Mouse (Mus musculus) intestine, embryonic 14.5 days (tissue): ENCODE results near the gene Klk15. TPM values are rescaled to one million over a fixed set of nuclear protein-coding genes. Genes with fewer than 3 reads are reported as not detected.
A peak's percentile ranks its signal among the peaks of the same experiment; 100 is the strongest.

Experiments used
- ATAC-seq: fragments of 200-750 bp; cut with Nextera tagmentation; replicated peaks from 2 replicates; pipeline ENCODE4 v1.8.0; 2017; ENCODE audit warnings: low read depth, moderate number of reproducible peaks, moderate TSS enrichment, moderate library complexity; ENCODE audit not compliant: low FRiP score, low TSS enrichment
- DNase-seq: peaks from one replicate; pipeline ENCODE4 v3.0.0-alpha.2; 2018; ENCODE audit warnings: low spot score
- H3K27ac ChIP-seq: fragments of 300-500 bp; sonication (generic); 2 replicates; pipeline ENCODE4 v1.5.1; 2014; ENCODE audit warnings: low read depth, mild to moderate bottlenecking, control low read depth
- H3K27me3 ChIP-seq: fragments of 300-500 bp; sonication (generic); replicated peaks from 2 replicates; pipeline ENCODE4 v1.6.1; 2014; ENCODE audit warnings: low read length, control low read depth; ENCODE audit not compliant: control insufficient read depth, insufficient read depth
- H3K36me3 ChIP-seq: fragments of 300-500 bp; sonication (generic); 2 replicates; pipeline ENCODE4 v1.6.1; 2014; ENCODE audit warnings: low read length, control low read depth; ENCODE audit not compliant: control insufficient read depth, insufficient read depth
- H3K4me1 ChIP-seq: fragments of 300-500 bp; sonication (generic); replicated peaks from 2 replicates; pipeline ENCODE4 v1.6.1; 2014; ENCODE audit warnings: low read length, control low read depth, mixed read lengths; ENCODE audit not compliant: control insufficient read depth, insufficient read depth
- H3K4me2 ChIP-seq: fragments of 300-500 bp; sonication (generic); 2 replicates; pipeline ENCODE4 v1.6.1; 2014; ENCODE audit warnings: low read length
- H3K4me3 ChIP-seq: fragments of 300-500 bp; sonication (generic); 2 replicates; pipeline ENCODE4 v1.5.1; 2014; ENCODE audit warnings: low read depth, low read length, control low read depth, mixed read lengths
- H3K9ac ChIP-seq: fragments of 300-500 bp; sonication (generic); 2 replicates; pipeline ENCODE4 v1.6.1; 2014; ENCODE audit warnings: mild to moderate bottlenecking, low read length
- H3K9me3 ChIP-seq: fragments of 300-500 bp; sonication (generic); 2 replicates; pipeline ENCODE4 v1.6.1; 2016; ENCODE audit warnings: low read length, control low read depth; ENCODE audit not compliant: control insufficient read depth
- WGBS: fragments of 180-500 bp; shearing (Covaris S2); extraction: QIAGEN DNeasy Blood & Tissue Kit; methylation state at CpG from one replicate; pipeline ENCODE4 v1.1.7; 2014; 5-methylcytosine and 5-hydroxymethylcytosine counted together
- polyA plus RNA-seq: library from polyadenylated mRNA; unstranded; fragments of >200 nt; fragmentation: Nextera tagmentation; extraction: Ambion mirVana; gene quantifications from 2 replicates; pipeline ENCODE4 v1.2.1, GENCODE M21; 2014

Gene Klk15
- polyA plus RNA-seq, result not detected in 2 replicates

- no peaks in the 10 kb centered on the region for H3K4me1 ChIP-seq
- no peak within 1 kb of the TSS for H3K4me2 ChIP-seq
- H3K9me3 ChIP-seq, result no peaks in the 10 kb centered on the region
- H3K4me3 ChIP-seq, result no peak within 1 kb of the TSS
- no peaks in the 10 kb centered on the region for H3K27me3 ChIP-seq
- DNase-seq (no peak), ATAC-seq (no peak)
- H3K9ac ChIP-seq, result no peak within 1 kb of the TSS
- H3K36me3 ChIP-seq, result no peaks in the 10 kb centered on the region
- no peak within 1 kb of the TSS for H3K27ac ChIP-seq
- 91% methylated on average over 3 of the region's 3 CpGs for WGBS
Observed at GRCm38 (mm10) chr7:43933440-43933839, at the start of gene Klk15. TSS of gene Klk15 (plus strand) at chr7:43933740.

- no peaks in the 10 kb centered on the region for H3K9me3 ChIP-seq
- H3K9ac ChIP-seq, result no peak overlapping the region
- no peaks in the 10 kb centered on the region for H3K27me3 ChIP-seq
- no peak overlapping the region for H3K27ac ChIP-seq
- H3K4me1 ChIP-seq, result no peaks in the 10 kb centered on the region
- WGBS, result 50% methylated on average over 5 of the region's 5 CpGs
- no peak overlapping the region for H3K4me2 ChIP-seq
- no peaks in the 10 kb centered on the region for H3K36me3 ChIP-seq
- H3K4me3 ChIP-seq, result no peak overlapping the region
- no peak for DNase-seq
- no peak for ATAC-seq
Observed at GRCm38 (mm10) chr7:43891365-43891764, 42.2 kb upstream of the Klk15 start.

GRCm38 (mm10) chr7:43891788-43892187, 41.8 kb upstream of the Klk15 start:
- H3K9me3 ChIP-seq, result no peaks in the 10 kb centered on the region
- H3K4me2 ChIP-seq, result no peak overlapping the region
- no peak overlapping the region for H3K9ac ChIP-seq
- no peaks in the 10 kb centered on the region for H3K36me3 ChIP-seq
- H3K27me3 ChIP-seq, result no peaks in the 10 kb centered on the region
- no peak for ATAC-seq
- WGBS, result 33% methylated on average over 3 of the region's 3 CpGs
- DNase-seq, result no peak
- H3K27ac ChIP-seq, result no peak overlapping the region
- H3K4me3 ChIP-seq, result no peak overlapping the region
- H3K4me1 ChIP-seq, result no peaks in the 10 kb centered on the region

- 18% methylated on average over 1 of the region's 1 CpGs for WGBS
- Histone ChIP-seq H3K9ac (no peak overlapping the region), H3K4me1 (no peaks in the 10 kb centered on the region), H3K27me3 (no peaks in the 10 kb centered on the region), H3K27ac (no peak overlapping the region), H3K9me3 (no peaks in the 10 kb centered on the region), H3K4me3 (no peak overlapping the region), H3K36me3 (no peaks in the 10 kb centered on the region), H3K4me2 (no peak overlapping the region)
- ATAC-seq (peak; percentile 89), DNase-seq (peak; percentile 97)
Observed at GRCm38 (mm10) chr7:43894836-43895235, 38.7 kb upstream of the Klk15 start.

- no peaks in the 10 kb centered on the region for H3K4me1 ChIP-seq
- no peak overlapping the region for H3K4me2 ChIP-seq
- H3K4me3 ChIP-seq, result no peak overlapping the region
- H3K9me3 ChIP-seq, result no peaks in the 10 kb centered on the region
- H3K27me3 ChIP-seq, result no peaks in the 10 kb centered on the region
- ATAC-seq (peak; percentile 78), DNase-seq (no peak)
- no peak overlapping the region for H3K9ac ChIP-seq
- H3K36me3 ChIP-seq, result no peaks in the 10 kb centered on the region
- WGBS, result 50% methylated on average over 9 of the region's 9 CpGs
- no peak overlapping the region for H3K27ac ChIP-seq
Observed at GRCm38 (mm10) chr7:43914821-43915220, 18.7 kb upstream of the Klk15 start.

- ATAC-seq (no peak), DNase-seq (no peak)
- Histone ChIP-seq H3K9ac (no peak overlapping the region), H3K9me3 (no peaks in the 10 kb centered on the region), H3K36me3 (no peaks in the 10 kb centered on the region), H3K27me3 (no peaks in the 10 kb centered on the region), H3K4me2 (no peak overlapping the region), H3K4me1 (no peaks in the 10 kb centered on the region), H3K27ac (no peak overlapping the region), H3K4me3 (no peak overlapping the region)
- 80% methylated on average over 13 of the region's 13 CpGs for WGBS
Observed at GRCm38 (mm10) chr7:43918426-43918825, 15.1 kb upstream of the Klk15 start.

GRCm38 (mm10) chr7:43918871-43919270, 14.7 kb upstream of the Klk15 start:
- Histone ChIP-seq H3K27ac (no peak overlapping the region), H3K4me2 (no peak overlapping the region), H3K4me1 (no peaks in the 10 kb centered on the region), H3K9ac (no peak overlapping the region), H3K9me3 (no peaks in the 10 kb centered on the region), H3K27me3 (no peaks in the 10 kb centered on the region), H3K4me3 (no peak overlapping the region), H3K36me3 (no peaks in the 10 kb centered on the region)
- ATAC-seq (no peak), DNase-seq (no peak)
- WGBS, result 73% methylated on average over 8 of the region's 8 CpGs

GRCm38 (mm10) chr7:43919559-43920451, 13.7 kb upstream of the Klk15 start:
- no peak overlapping the region for H3K27ac ChIP-seq
- peak; percentile 75 for DNase-seq
- no peaks in the 10 kb centered on the region for H3K4me1 ChIP-seq
- H3K36me3 ChIP-seq, result no peaks in the 10 kb centered on the region
- no peak overlapping the region for H3K4me3 ChIP-seq
- no peaks in the 10 kb centered on the region for H3K27me3 ChIP-seq
- no peak overlapping the region for H3K9ac ChIP-seq
- H3K4me2 ChIP-seq, result no peak overlapping the region
- H3K9me3 ChIP-seq, result no peaks in the 10 kb centered on the region
- peak; percentile 91 for ATAC-seq
- WGBS, result 26% methylated on average over 14 of the region's 14 CpGs

GRCm38 (mm10) chr7:43920582-43920981, 13.0 kb upstream of the Klk15 start:
- no peak overlapping the region for H3K4me3 ChIP-seq
- ATAC-seq, result no peak
- no peak overlapping the region for H3K4me2 ChIP-seq
- DNase-seq, result no peak
- H3K4me1 ChIP-seq, result no peaks in the 10 kb centered on the region
- no peaks in the 10 kb centered on the region for H3K36me3 ChIP-seq
- H3K27me3 ChIP-seq, result no peaks in the 10 kb centered on the region
- 94% methylated on average over 3 of the region's 3 CpGs for WGBS
- H3K9ac ChIP-seq, result no peak overlapping the region
- H3K9me3 ChIP-seq, result no peaks in the 10 kb centered on the region
- H3K27ac ChIP-seq, result no peak overlapping the region
